Mouse (Mus musculus) forebrain, embryonic 11.5 days (tissue): ENCODE data around the gene Cracr2b. TPM values are rescaled to one million over a fixed set of nuclear protein-coding genes. Genes with fewer than 3 reads are reported as not detected.

Experiments
- ATAC-seq: fragments of 200-750 bp; cut with Nextera tagmentation; replicated peaks from 2 replicates; pipeline ENCODE4 v1.8.0; 2017; ENCODE audit warnings: moderate TSS enrichment; ENCODE audit not compliant: low FRiP score
- DNase-seq: peaks from one replicate; pipeline ENCODE4 v3.0.0-alpha.2; 2017; ENCODE audit warnings: low spot score
- H3K27ac ChIP-seq: fragments of 300-500 bp; sonication (generic); 2 replicates; pipeline ENCODE4 v1.5.1; 2014; ENCODE audit warnings: low read depth, low read length
- H3K27me3 ChIP-seq: fragments of 300-500 bp; sonication (generic); 2 replicates; pipeline ENCODE4 v1.6.1; 2014; ENCODE audit warnings: mild to moderate bottlenecking, low read length, mixed read lengths; ENCODE audit not compliant: control insufficient read depth, insufficient read depth
- H3K36me3 ChIP-seq: fragments of 300-500 bp; sonication (generic); 2 replicates; pipeline ENCODE4 v1.6.1; 2014; ENCODE audit warnings: mild to moderate bottlenecking, low read length, moderate library complexity, mixed read lengths; ENCODE audit not compliant: control insufficient read depth, insufficient read depth
- H3K4me1 ChIP-seq: fragments of 300-500 bp; sonication (generic); replicated peaks from 2 replicates; pipeline ENCODE4 v1.6.1; 2014; ENCODE audit warnings: low read length, mixed read lengths; ENCODE audit not compliant: control insufficient read depth, insufficient read depth
- H3K4me2 ChIP-seq: fragments of 300-500 bp; sonication (generic); 2 replicates; pipeline ENCODE4 v1.6.1; 2014; ENCODE audit warnings: low read depth, mild to moderate bottlenecking, low read length, moderate library complexity, mixed read lengths; ENCODE audit not compliant: severe bottlenecking
- H3K4me3 ChIP-seq: fragments of 300-500 bp; sonication (generic); 2 replicates; pipeline ENCODE4 v1.5.1; 2014; ENCODE audit warnings: low read depth, low read length
- H3K9ac ChIP-seq: fragments of 300-500 bp; sonication (generic); 2 replicates; pipeline ENCODE4 v1.6.1; 2014; ENCODE audit warnings: low read length
- H3K9me3 ChIP-seq: fragments of 300-500 bp; sonication (generic); 2 replicates; pipeline ENCODE4 v1.6.1; 2016; ENCODE audit warnings: low read length, mixed read lengths; ENCODE audit not compliant: control insufficient read depth
- WGBS: fragments of 180-500 bp; shearing (Covaris S2); extraction: QIAGEN DNeasy Blood & Tissue Kit; methylation state at CpG from one replicate; pipeline ENCODE4 v1.1.7; 2014; 5-methylcytosine and 5-hydroxymethylcytosine counted together
- polyA plus RNA-seq: library from polyadenylated mRNA; unstranded; fragments of >200 nt; fragmentation: Nextera tagmentation; extraction: Ambion mirVana; gene quantifications from 2 replicates; pipeline ENCODE4 v1.2.1, GENCODE M21; 2014

Cracr2b gene
- polyA plus RNA-seq, 1 experiment from 2014 or later, result 5.9 TPM

DNA sequence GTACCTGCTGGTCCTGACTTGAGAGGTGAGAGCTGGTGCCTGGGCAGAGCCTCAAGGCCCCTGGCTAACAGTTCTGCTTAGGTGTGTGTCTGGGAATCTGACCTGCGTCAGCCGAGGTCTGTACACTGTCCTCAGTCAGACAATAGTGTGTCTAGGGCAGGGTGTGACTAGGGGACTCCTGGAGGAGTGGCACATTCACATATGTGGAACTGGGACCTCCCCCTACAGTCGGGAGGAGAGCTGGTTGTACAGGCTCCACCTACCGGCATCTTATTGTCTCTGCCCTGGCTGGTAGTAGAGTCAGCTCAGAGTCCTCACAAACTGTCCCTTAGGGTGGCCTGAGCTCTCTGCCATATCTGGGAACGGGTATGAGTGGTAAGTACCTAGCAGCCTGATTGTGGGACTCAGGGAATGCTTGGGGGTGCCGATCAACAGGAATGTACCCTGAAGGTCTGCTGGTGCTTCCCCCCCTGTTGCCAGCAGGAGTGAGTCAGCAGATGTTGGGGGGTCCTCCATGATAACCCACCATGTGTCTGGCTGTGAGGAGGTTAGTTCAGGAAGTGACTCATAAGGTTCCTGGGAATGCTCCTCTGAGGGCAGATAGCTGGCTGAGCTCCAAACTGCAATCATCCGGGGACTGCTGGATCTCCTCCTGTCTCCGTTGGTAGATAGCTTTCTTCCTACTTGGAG is 7.8 kb downstream of the Cracr2b start:
- Histone ChIP-seq H3K36me3 (peaks cover 3% of the 10 kb centered on the region), H3K27ac (peak overlapping the region; percentile 70), H3K4me1 (peaks cover 21% of the 10 kb centered on the region), H3K27me3 (peaks cover 28% of the 10 kb centered on the region), H3K4me2 (peak overlapping the region; percentile 78), H3K9ac (peak overlapping the region; percentile 78), H3K9me3 (no peaks in the 10 kb centered on the region), H3K4me3 (peak overlapping the region; percentile 56)
- 31% methylated on average over 8 of the region's 8 CpGs for whole genome bisulfite sequencing
- ATAC-seq (peak; percentile 78), DNase-seq (peak; percentile 72)

DNA sequence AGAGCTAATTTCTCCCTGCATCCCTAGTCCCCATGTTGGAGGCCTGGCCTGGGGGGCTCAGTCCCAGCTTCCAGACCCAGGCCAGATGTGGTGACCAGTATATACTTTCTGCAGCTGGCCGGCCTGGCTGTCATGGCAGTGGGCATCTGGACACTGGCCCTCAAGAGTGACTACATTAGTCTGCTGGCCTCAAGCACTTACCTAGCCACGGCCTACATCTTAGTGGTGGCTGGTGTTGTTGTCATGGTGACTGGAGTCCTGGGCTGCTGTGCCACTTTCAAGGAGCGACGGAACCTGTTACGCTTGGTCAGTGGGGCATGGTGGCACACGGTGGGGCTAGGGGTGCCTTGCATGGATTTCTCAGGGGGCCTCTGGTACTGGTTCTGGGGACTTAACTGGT is 8.5 kb downstream of the Cracr2b start:
- Histone ChIP-seq H3K4me2 (peak overlapping the region; percentile 78; the same call in 1 of the 2 replicates), H3K36me3 (peaks cover 3% of the 10 kb centered on the region), H3K4me1 (peaks cover 28% of the 10 kb centered on the region), H3K4me3 (peak overlapping the region; percentile 56), H3K9ac (peak overlapping the region; percentile 78), H3K27me3 (peaks cover 21% of the 10 kb centered on the region), H3K9me3 (no peaks in the 10 kb centered on the region), H3K27ac (no peak overlapping the region)
- DNase-seq, result no peak
- no peak for ATAC-seq
- WGBS, result 84% methylated on average over 6 of the region's 6 CpGs

DNA sequence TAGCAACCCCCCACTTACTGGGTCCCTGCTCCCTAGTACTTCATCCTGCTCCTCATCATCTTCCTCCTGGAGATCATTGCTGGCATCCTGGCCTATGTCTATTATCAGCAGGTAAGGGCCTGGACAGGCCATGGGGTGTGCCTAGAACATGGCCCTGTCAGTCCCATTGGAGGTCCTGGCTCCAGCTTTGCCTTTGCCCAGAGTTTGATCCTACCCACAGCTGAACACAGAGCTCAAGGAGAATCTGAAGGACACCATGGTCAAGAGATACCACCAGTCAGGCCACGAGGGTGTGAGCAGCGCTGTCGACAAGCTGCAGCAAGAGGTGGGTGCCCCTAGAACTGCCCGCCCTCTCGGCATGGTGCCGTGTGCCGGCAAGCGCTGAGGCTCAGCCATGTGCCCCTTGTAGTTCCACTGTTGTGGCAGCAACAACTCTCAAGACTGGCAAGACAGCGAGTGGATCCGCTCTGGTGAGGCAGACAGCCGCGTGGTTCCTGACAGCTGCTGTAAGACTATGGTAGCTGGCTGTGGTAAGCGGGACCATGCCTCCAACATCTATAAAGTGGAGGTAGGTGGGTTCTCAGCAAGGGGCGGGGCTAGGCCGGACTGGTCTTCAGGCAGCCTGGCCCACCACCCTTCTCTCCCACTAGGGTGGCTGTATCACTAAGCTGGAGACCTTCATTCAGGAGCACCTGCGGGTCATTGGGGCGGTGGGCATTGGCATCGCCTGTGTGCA is 9.2 kb downstream of the Cracr2b start:
- no peak overlapping the region; the same call in 1 of the 2 replicates for H3K4me3 ChIP-seq
- peaks cover 26% of the 10 kb centered on the region for H3K4me1 ChIP-seq
- DNase-seq (no peak), ATAC-seq (no peak)
- 91% methylated on average over 18 of the region's 18 CpGs for WGBS
- H3K9me3 ChIP-seq, result no peaks in the 10 kb centered on the region
- no peak overlapping the region for H3K4me2 ChIP-seq
- peaks cover 14% of the 10 kb centered on the region for H3K27me3 ChIP-seq
- H3K27ac ChIP-seq, result no peak overlapping the region
- H3K9ac ChIP-seq, result no peak overlapping the region
- H3K36me3 ChIP-seq, result peaks cover 3% of the 10 kb centered on the region

DNA sequence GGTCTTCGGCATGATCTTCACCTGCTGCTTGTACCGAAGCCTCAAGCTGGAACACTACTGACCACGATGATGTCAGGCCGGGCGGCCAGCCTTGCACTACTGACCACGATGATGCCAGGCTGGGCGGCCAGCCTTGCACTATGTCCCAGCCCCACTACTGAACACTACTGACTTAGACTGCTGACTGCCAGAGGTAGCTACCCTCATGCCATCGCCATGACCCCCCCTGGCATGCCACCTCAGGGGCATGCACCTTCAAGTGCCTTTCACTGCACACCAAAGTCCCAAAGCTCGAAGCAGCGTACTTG is 9.7 kb downstream of the Cracr2b start:
- no peak for ATAC-seq
- peaks cover 27% of the 10 kb centered on the region for H3K4me1 ChIP-seq
- H3K9ac ChIP-seq, result no peak overlapping the region
- no peak overlapping the region for H3K27ac ChIP-seq
- H3K27me3 ChIP-seq, result peaks cover 11% of the 10 kb centered on the region
- 96% methylated on average over 10 of the region's 10 CpGs for WGBS
- H3K9me3 ChIP-seq, result no peaks in the 10 kb centered on the region
- no peak overlapping the region for H3K4me3 ChIP-seq
- no peak for DNase-seq
- no peak overlapping the region for H3K4me2 ChIP-seq
- peaks cover 3% of the 10 kb centered on the region for H3K36me3 ChIP-seq

DNA sequence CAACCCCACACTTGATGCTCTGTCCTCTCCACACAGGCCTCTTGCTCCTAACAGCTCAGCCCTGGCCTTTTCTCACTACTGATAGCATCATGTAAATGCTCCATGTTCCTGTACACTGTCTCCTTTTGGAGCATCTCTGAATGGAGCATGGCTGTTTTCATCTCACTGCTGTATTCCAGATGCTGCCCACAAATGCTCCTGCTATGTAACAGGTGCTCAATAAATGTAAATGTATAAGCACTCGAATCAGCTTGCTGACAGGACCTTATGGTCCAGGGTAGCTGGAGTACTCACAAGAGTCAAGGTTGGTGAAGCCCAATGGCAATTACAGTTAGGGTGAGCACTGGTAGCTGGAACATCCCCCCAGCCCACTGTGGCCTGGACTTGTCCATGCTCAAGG is 10.3 kb downstream of the Cracr2b start:
- no peak for DNase-seq
- WGBS, result 85% methylated on average over 1 of the region's 1 CpGs
- Histone ChIP-seq H3K4me2 (no peak overlapping the region), H3K36me3 (peaks cover 3% of the 10 kb centered on the region), H3K9me3 (no peaks in the 10 kb centered on the region), H3K9ac (no peak overlapping the region), H3K4me3 (no peak overlapping the region), H3K27ac (no peak overlapping the region), H3K27me3 (peaks cover 11% of the 10 kb centered on the region), H3K4me1 (peaks cover 34% of the 10 kb centered on the region)
- ATAC-seq, result no peak

DNA sequence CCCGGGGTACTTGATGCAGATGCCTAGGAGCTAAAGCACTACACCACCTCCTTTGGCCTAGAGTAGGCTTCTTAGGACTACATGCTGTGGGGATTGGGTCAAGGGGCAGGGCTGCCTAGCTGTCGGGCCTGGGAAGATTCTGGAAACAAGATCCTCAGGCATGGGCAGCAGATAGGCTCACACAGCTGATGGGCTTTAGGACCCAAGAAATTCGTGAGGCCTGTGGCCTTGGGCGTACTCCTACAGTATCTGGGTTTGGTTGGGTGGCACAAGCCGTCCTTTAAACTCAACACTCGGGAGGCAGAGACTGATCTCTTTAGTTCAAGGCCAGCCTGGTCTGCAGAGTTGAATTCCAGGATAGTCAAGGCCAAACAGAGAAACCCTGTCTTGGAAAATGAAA is 11.3 kb downstream of the Cracr2b start:
- H3K4me3 ChIP-seq, result no peak overlapping the region
- peaks cover 10% of the 10 kb centered on the region for H3K27me3 ChIP-seq

DNA sequence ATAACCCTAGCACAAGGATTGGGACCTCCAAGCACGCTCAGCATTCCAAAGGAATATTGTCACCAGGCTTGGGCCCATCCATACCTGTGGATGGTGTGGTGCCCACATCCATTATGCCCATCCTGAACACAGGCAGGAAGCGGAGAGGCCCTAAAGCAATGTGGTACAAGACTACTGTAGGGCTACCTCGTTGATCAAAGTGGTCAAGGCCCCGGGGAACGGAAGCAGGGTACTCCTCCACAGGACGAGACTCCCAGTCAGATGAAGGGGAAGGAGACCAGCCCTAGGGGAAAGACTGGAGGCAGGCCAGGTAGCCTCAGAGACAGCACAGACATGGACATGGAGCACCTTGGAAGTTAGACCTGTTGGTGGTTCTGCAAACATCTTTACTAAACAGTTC is 11.9 kb downstream of the Cracr2b start:
- DNase-seq, result no peak
- Histone ChIP-seq H3K4me2 (no peak overlapping the region), H3K9me3 (no peaks in the 10 kb centered on the region), H3K36me3 (peaks cover 3% of the 10 kb centered on the region), H3K27ac (no peak overlapping the region), H3K4me1 (peaks cover 30% of the 10 kb centered on the region), H3K27me3 (peaks cover 12% of the 10 kb centered on the region), H3K4me3 (no peak overlapping the region), H3K9ac (no peak overlapping the region)
- 93% methylated on average over 6 of the region's 6 CpGs for WGBS
- ATAC-seq, result no peak

More for the DNA sequence above, 11.3 kb downstream of the Cracr2b start:
- Histone ChIP-seq H3K36me3 (peaks cover 3% of the 10 kb centered on the region), H3K27ac (no peak overlapping the region), H3K4me1 (peaks cover 30% of the 10 kb centered on the region), H3K9ac (no peak overlapping the region), H3K4me2 (no peak overlapping the region), H3K9me3 (no peaks in the 10 kb centered on the region)
- WGBS, result 88% methylated on average over 6 of the region's 6 CpGs
- DNase-seq (no peak), ATAC-seq (no peak)

DNA sequence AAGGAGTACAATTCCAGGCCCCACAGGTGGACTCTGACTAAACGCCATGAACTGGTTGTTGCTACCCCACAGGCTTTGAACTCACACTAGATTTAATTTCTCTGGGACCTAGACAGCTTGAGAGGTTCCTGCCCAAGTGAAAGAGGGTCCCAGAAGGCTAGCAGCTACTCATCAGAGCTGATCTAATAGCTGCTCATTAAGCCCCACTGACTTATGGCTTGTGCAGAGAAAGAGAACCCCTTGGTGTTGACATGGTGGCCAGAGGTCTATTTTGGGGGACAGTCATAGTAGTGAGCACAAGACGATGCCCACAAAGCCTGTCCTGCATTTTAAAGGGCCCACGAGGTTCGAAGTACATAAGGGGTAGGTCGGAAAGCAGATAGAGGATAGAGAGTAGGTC is 13.3 kb downstream of the Cracr2b start:
- WGBS, result 12% methylated on average over 5 of the region's 5 CpGs
- Histone ChIP-seq H3K27ac (no peak overlapping the region), H3K9ac (peak overlapping the region; percentile 91), H3K4me2 (peak overlapping the region; percentile 94), H3K4me1 (peaks cover 19% of the 10 kb centered on the region), H3K4me3 (peak overlapping the region; percentile 78), H3K36me3 (peaks cover 3% of the 10 kb centered on the region), H3K9me3 (no peaks in the 10 kb centered on the region), H3K27me3 (peaks cover 12% of the 10 kb centered on the region)
- DNase-seq (no peak), ATAC-seq (no peak)
